Mouse (Mus musculus): ENCODE data around the gene Fli1. TPM values are rescaled to one million over a fixed set of nuclear protein-coding genes. Genes with fewer than 3 reads are reported as not detected.

The Fli1 gene
- polyA plus RNA-seq, 1 experiment from 2014 or later = 1.4 TPM

DNA sequence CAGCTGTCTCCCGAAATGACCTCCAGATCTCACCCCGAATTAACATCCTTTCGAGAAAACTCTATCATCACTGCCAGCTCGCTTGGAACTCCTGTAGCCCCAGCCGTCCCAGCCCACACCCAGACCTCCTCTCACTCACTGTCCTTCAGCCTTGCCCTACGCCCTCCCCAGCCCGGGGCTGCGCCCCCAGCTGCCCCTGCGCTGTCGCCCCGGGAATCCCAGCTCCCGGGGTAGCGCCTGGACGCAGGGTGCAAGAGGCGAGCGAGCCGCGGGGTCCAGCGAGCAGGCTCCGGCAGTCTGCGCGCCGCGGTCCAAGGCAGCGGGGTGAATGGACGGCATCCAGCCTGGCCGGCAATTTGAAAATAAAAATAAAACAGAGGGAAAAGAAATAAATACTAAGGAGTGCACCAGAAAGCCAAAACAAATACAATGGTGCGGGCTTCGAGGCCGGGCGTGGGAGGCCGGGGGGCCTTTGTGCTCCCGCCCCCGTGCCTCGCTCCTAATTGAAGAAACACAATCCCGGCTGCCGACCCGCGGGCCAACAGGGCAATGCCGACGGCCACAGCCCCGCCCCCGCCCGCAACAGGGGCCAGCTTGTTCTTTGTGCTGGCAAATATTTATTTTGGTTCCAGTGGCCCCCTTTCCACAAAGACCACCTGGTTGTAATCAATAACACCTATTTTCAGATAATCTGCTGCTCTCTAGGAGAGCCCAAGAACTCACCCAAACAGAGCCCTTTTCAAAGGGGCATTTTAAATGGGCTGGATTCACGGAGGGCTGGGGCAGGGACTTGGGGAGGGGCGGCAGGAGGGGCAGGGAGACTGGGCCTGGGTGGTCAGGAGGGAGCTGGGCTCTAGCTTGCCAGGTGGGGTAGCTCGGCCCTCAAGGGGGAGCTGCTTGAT is 133.3 kb downstream of the Fli1 start:
- DNase-seq (ENCODE audit: low read depth, low spot score) = no peak
- no peak for TF ChIP-seq CTCF (IDR thresholded peaks at IDR 0.05)
- POLR2A ChIA-PET = interaction anchor here (0.7 kb wide), 1 partner anchor 289 kb away, joined by 4 read pairs; no protein-coding TSS in a partner anchor
- in situ Hi-C loops (cut with MboI; ENCODE audit: low pct_unique_long_range_greater_than_20kb) = loop anchor here (5.0 to 10.0 kb wide), 4 partner anchors 178 to 843 kb away; no protein-coding TSS in a partner anchor
- peaks cover 20% of the 10 kb centered on the region for H3K27me3 ChIP-seq
- ATAC-seq = no peak
- CTCF ChIA-PET = interaction anchor here (1.5 kb wide), 1 partner anchor 686 kb away, joined by 4 read pairs; no protein-coding TSS in a partner anchor

DNA sequence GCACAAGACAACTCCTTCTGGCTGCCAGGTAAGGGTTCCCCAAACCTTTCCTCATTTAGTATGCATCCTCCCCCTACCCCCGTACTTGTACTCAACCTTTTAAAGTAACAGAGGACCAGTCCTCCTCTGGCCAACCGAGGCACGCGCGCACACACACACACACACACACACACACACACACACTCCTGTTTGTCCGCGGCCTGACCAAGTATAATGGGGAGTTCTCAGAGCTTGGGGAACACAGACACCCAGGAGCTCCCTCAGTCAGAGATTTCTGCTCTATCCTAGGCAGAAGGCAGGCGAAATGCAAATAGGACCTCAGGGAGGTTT is 134.0 kb downstream of the Fli1 start:
- H3K27me3 ChIP-seq = peaks cover 20% of the 10 kb centered on the region
- DNase-seq (ENCODE audit: low read depth, low spot score) = no peak
- ATAC-seq = no peak
- ChIA-PET CTCF (no interaction called here), POLR2A (no interaction called here)
- TF ChIP-seq CTCF (IDR thresholded peaks at IDR 0.05) = no peak
- in situ Hi-C loops (cut with MboI; ENCODE audit: low pct_unique_long_range_greater_than_20kb) = loop anchor here (5.0 to 10.0 kb wide), 4 partner anchors 179 to 844 kb away; no protein-coding TSS in a partner anchor

DNA sequence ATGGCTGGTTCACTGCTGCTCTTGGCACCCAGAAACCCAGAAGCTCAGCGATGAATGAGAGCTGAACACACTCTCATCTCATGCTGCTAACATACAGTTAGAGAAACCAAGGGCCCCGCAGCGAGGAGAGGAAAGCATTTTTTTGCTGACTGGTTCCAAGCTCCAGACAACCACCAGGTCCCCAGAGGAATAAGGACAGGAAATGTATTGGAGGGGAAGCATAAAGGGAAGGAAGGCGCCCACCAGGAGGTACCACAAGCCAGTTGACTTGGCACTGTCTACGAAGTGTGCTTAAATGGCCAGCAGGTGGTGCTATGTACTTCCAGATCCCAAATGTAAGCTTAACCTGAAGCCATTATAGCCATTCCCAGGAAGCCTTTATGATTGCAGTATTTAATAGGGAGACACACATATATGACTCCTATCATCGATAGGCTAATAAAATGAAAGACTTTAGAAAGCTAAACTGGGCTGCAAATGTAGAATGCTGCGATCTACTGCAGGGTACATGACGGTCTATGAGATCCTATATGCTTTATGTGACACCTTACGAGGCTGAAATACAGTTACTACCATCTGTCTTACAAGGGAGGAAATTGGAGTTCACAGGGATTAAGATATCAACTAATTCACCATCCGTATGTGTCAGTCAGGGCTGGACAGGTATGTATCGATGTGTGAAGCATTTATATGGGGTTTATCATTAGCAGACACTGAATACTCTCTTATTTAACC is 137.3 kb downstream of the Fli1 start:
- TF ChIP-seq CTCF (IDR thresholded peaks at IDR 0.05) = peak; percentile 82
- peaks cover 17% of the 10 kb centered on the region for H3K27me3 ChIP-seq
- DNase-seq (ENCODE audit: low read depth, low spot score) (no peak), ATAC-seq (peak; percentile 35)
- in situ Hi-C loops (cut with MboI; ENCODE audit: low pct_unique_long_range_greater_than_20kb) = loop anchor here (5.0 to 10.0 kb wide), 4 partner anchors 182 to 847 kb away; no protein-coding TSS in a partner anchor
- ChIA-PET CTCF (interaction anchor here (0.6 to 2.4 kb wide), 15 partner anchors 11 to 694 kb away, joined by 3 to 16 read pairs (median 4); partner anchors contain the start of gene Kcnj1), POLR2A (no interaction called here)

DNA sequence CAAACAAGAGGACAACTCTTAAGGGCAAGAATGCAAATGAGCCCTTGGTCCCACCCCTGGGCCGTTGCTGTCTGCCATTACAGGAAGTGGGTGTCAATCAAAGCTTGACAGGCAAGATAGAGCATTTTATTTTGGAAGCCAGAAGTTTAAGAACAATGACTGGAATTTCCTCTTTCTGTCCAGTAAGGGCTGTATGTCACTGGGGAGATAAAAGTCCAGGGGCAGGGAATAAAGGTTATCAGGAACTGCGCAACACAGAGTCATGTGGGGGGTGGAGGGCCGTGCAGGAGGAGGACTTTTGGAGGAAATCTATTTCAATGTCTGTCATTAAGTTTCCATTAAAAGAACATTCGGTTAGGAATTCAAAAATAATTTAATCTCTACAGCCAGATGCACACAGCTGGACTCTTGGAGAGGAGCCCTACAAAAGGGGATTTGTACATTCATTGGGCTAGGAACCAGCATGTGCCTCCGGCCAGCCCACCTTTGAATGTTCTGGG is 141.9 kb downstream of the Fli1 start:
- ChIA-PET POLR2A (no interaction called here), CTCF (no interaction called here)
- H3K27me3 ChIP-seq = peaks cover 5% of the 10 kb centered on the region
- no peak for ATAC-seq
- TF ChIP-seq CTCF (IDR thresholded peaks at IDR 0.05) = no peak
- DNase-seq (ENCODE audit: low read depth, low spot score) = no peak
- in situ Hi-C loops (cut with MboI; ENCODE audit: low pct_unique_long_range_greater_than_20kb) = loop anchor here (10.0 kb wide), 1 partner anchor 544 kb away; no protein-coding TSS in a partner anchor

DNA sequence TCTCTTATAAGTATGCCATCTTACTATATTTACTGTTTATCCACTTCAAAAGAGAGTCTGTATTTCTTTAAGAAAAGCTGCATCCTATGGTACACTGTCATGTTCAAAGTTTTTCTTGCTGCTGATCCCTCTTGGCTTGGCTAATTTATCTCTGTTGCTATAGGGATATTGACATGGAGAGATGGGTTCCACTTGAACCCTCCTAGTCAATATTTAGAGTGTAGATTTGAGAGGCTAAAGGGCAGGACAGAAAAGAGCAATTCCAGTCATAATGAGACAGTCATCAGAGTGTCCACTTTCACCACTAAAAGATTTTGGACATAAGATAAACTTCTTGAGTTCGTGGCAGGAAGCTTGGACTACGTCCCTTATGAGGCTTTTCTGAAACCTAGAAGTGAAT is 142.4 kb downstream of the Fli1 start:
- POLR2A ChIA-PET = no interaction called here

DNA sequence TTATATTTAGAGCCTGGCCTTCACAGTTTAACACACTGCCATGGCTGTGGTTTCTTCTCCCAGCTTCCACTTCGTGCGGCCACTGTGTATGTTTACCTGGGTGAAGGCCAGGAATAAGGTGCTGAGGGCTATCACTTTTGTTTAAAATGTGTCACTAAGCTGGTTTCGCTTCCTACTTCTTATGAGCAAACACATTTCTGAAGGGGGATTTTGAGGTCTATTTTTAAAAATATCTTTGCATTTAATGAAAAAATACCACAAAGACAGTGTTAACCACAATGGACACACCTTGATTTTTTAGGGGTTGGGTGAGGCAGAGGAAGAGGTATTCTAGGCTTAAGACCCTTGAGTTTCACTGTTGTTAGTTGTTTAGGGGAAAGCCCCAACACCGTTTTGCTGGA is 147.9 kb downstream of the Fli1 start:
- DNase-seq (ENCODE audit: low read depth, low spot score) (no peak), ATAC-seq (no peak)
- H3K27me3 ChIP-seq = peaks cover 5% of the 10 kb centered on the region
- no peak for TF ChIP-seq CTCF (IDR thresholded peaks at IDR 0.05)
- in situ Hi-C loops (cut with MboI; ENCODE audit: low pct_unique_long_range_greater_than_20kb) = no loop called here
- CTCF ChIA-PET = interaction anchor here (1.7 kb wide), 1 partner anchor 11 kb away, joined by 5 read pairs; no protein-coding TSS in a partner anchor
- POLR2A ChIA-PET = no interaction called here

More for the DNA sequence above, 142.4 kb downstream of the Fli1 start:
- CTCF ChIA-PET = no interaction called here
- in situ Hi-C loops (cut with MboI; ENCODE audit: low pct_unique_long_range_greater_than_20kb) = loop anchor here (10.0 kb wide), 1 partner anchor 545 kb away; no protein-coding TSS in a partner anchor
- peaks cover 5% of the 10 kb centered on the region for H3K27me3 ChIP-seq
- no peak for ATAC-seq
- no peak for DNase-seq (ENCODE audit: low read depth, low spot score)
- TF ChIP-seq CTCF (IDR thresholded peaks at IDR 0.05) = no peak

DNA sequence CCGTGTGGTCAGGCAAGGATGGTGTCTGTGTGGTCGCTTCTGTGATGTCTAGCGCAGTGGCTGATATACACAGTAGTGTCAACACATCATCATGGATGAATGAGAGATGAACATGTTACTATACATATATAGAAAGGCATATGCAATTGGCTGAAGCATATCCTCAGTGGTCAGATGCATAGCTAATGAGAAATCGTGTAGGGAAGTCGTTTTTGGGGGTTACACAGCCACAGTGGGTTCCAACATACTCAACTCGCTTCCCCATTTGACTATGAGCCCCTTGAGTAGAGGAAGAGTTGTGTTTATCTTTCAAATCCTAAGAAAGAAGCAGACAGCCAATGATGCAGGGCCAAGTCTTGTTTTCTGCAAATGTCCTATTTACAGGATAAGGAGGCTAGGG is 149.9 kb downstream of the Fli1 start:
- ChIA-PET POLR2A (no interaction called here), CTCF (interaction anchor here (1.4 to 1.6 kb wide), 2 partner anchors 9 to 12 kb away, joined by 4 to 7 read pairs; no protein-coding TSS in a partner anchor)
- ATAC-seq (no peak), DNase-seq (ENCODE audit: low read depth, low spot score) (no peak)
- in situ Hi-C loops (cut with MboI; ENCODE audit: low pct_unique_long_range_greater_than_20kb) = no loop called here
- no peak for TF ChIP-seq CTCF (IDR thresholded peaks at IDR 0.05)
- H3K27me3 ChIP-seq = peaks cover 5% of the 10 kb centered on the region

DNA sequence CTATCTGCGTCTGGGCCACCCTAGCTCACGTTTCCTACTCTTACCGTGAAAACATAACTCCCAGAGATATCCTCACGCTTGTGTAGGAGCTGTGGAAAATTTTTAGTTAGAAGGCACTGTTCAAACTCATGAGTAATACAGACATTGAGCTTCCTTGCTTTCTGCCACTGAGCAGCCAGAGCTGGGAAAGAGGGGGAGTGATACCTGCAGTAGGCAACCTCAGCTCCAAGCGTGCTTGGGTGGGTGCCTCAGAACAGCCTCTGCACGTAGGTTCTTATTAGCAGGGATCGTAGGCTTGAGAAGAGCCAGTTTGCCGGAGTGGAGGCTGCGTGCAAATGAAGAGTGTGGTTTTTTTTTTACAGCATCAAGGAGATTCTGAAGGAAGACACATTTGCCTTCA is 151.0 kb downstream of the Fli1 start:
- no peak for TF ChIP-seq CTCF (IDR thresholded peaks at IDR 0.05)
- ATAC-seq (no peak), DNase-seq (ENCODE audit: low read depth, low spot score) (no peak)
- in situ Hi-C loops (cut with MboI; ENCODE audit: low pct_unique_long_range_greater_than_20kb) = no loop called here
- ChIA-PET CTCF (interaction anchor here (1.0 to 1.6 kb wide), 3 partner anchors 10 to 168 kb away, joined by 4 to 7 read pairs (median 4); no protein-coding TSS in a partner anchor), POLR2A (no interaction called here)
- H3K27me3 ChIP-seq = peaks cover 5% of the 10 kb centered on the region

DNA sequence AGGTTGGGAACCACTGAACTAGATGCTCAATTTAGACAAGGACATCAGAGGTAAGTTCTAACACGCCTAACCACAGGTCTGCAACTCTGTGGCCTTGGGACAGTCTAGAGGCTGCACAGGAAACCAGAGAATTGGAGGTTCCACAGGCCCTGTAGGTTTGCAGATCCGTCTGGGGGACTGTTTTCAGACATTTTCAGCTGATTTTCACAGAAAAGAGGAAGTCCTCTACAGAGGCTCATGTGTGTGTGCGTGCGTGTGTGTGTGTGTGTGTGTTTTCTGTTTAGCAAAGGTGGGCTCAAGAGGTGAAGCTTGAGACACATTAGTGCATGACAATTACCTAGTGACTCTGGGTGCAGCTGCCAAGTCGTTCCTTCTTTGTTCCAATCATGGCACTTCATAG is 151.6 kb downstream of the Fli1 start:
- H3K27me3 ChIP-seq = no peaks in the 10 kb centered on the region
- TF ChIP-seq CTCF (IDR thresholded peaks at IDR 0.05) = no peak
- POLR2A ChIA-PET = no interaction called here
- no peak for DNase-seq (ENCODE audit: low read depth, low spot score)
- CTCF ChIA-PET = interaction anchor here (1.6 kb wide), 1 partner anchor 11 kb away, joined by 4 read pairs; no protein-coding TSS in a partner anchor
- in situ Hi-C loops (cut with MboI; ENCODE audit: low pct_unique_long_range_greater_than_20kb) = no loop called here
- ATAC-seq = no peak

DNA sequence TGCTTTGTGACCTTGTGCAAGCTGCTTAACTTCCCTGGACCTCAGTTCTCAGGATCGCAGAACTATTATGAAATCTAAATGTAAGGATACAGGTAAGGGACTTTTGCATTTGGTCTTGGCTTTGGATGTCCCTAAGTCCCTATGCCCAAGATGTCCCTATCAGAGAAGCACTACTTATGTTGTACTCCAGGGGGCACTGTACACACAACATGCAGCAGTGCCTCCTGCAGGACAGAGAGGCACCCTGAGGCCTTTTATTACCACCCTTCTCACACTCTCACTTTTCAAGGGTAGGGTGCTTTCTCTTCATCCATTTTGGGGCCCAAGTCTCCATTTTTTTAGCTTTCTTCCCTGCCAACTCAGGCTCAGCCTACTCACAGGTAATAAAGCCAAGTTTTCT is 154.5 kb downstream of the Fli1 start:
- DNase-seq (ENCODE audit: low read depth, low spot score) = no peak

More for the DNA sequence above, 154.5 kb downstream of the Fli1 start:
- peak; percentile 56 for TF ChIP-seq CTCF (IDR thresholded peaks at IDR 0.05)
- in situ Hi-C loops (cut with MboI; ENCODE audit: low pct_unique_long_range_greater_than_20kb) = no loop called here
- no peak for ATAC-seq
- POLR2A ChIA-PET = no interaction called here
- no peaks in the 10 kb centered on the region for H3K27me3 ChIP-seq
- CTCF ChIA-PET = interaction anchor here (1.0 to 1.4 kb wide), 2 partner anchors 11 to 17 kb away, joined by 3 read pairs; no protein-coding TSS in a partner anchor

Data from Patski (cell line).